Mouse (Mus musculus): ENCODE measurements around the gene Fancc. TPM values are rescaled to one million over a fixed set of nuclear protein-coding genes. Genes with fewer than 3 reads are reported as not detected.

The Fancc gene
- polyA plus RNA-seq, 1 experiment from 2014 or later, result 5.2 TPM

DNA sequence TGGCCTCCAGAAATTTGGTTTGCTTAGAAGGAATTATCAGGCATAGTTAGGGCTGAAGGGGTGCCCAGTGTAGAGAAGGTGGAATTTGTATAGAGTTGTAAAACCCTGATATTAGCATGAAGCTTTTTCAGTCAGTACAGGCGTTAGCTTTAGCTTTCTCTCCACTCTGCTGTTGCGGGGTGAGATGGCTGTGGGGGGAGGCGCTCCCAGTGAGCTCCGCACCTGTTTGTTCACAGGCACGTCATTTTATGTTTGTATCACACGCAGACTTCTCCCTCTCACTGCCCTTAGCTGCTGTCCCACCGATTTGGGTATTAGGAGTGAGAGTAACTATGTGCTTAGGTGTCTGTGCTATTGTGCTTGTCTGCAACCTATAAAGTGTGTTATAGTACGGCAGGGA, 215.9 kb downstream of the Fancc start:
- Histone ChIP-seq H3K4me1 (ENCODE audit: insufficient read depth) (peaks cover 27% of the 10 kb centered on the region), H3K4me3 (ENCODE audit: low read depth, low read length) (no peak overlapping the region), H3K27ac (ENCODE audit: low read depth) (no peak overlapping the region), H3K9ac (replicated peaks) (no peak overlapping the region), H3K36me3 (replicated peaks; ENCODE audit: insufficient read depth, low read length) (peaks cover 18% of the 10 kb centered on the region), H3K27me3 (ENCODE audit: insufficient read depth, low read length) (no peaks in the 10 kb centered on the region), H3K9me3 (ENCODE audit: low read length) (no peaks in the 10 kb centered on the region), H3K4me2 (ENCODE audit: low read depth, low read length) (no peak overlapping the region)
- no peak for TF ChIP-seq EP300 (IDR thresholded peaks at IDR 0.05; ENCODE audit: low read depth)
- TF ChIP-seq CTCF (IDR thresholded peaks at IDR 0.05; ENCODE audit: low read depth), result no peak
- DNase-seq, result no peak
- 86% methylated on average over 8 of the region's 8 CpGs for WGBS (ENCODE audit: insufficient replicate concordance)
- ATAC-seq, result no peak

DNA sequence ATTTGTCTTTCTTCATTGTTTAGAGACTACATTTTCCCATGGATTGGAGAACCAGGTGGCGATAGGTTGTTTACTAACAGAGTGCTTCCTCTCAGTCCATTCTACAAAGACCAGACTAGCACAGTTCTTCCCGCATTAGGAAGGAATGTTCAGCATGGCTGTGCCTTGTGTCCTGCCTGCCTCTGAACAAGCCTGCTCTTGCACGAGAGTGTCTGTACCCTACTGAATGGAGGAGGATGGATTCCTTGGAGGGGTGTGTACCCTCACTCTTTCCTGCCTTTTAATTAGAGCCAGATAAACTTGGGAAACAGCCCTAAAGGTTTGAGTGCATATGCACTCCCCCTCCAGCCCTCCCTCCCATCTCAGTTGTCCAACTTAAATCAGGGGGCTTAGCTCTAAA, 216.7 kb downstream of the Fancc start:
- no peak for DNase-seq
- no peak for ATAC-seq
- Histone ChIP-seq H3K4me2 (ENCODE audit: low read depth, low read length) (no peak overlapping the region), H3K4me1 (ENCODE audit: insufficient read depth) (peaks cover 30% of the 10 kb centered on the region), H3K27ac (ENCODE audit: low read depth) (no peak overlapping the region), H3K36me3 (replicated peaks; ENCODE audit: insufficient read depth, low read length) (peaks cover 16% of the 10 kb centered on the region), H3K9ac (replicated peaks) (no peak overlapping the region), H3K9me3 (ENCODE audit: low read length) (no peaks in the 10 kb centered on the region), H3K27me3 (ENCODE audit: insufficient read depth, low read length) (no peaks in the 10 kb centered on the region), H3K4me3 (ENCODE audit: low read depth, low read length) (no peak overlapping the region)
- 73% methylated on average over 3 of the region's 3 CpGs for WGBS (ENCODE audit: insufficient replicate concordance)
- no peak for TF ChIP-seq CTCF (IDR thresholded peaks at IDR 0.05; ENCODE audit: low read depth)
- TF ChIP-seq EP300 (IDR thresholded peaks at IDR 0.05; ENCODE audit: low read depth), result no peak

DNA sequence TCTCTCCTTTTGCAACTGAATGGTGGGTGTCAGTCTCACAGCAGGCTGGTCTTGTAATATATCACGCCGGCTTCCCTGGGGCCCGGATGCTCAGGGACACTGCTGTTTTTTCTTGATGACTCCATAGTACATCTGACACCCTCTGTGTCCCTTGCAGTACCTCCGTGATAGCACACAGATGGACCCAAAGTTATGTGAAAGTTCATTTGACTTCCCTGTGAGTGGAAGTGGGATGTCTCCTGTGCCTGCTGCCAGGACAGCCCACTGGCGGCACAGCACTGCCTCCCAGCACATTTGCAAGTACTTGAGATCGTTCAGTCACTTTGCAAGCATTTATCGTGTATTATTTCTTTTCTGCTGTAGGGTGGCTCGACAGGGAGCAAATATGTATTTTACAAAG, 217.3 kb downstream of the Fancc start:
- TF ChIP-seq EP300 (IDR thresholded peaks at IDR 0.05; ENCODE audit: low read depth), result no peak
- TF ChIP-seq CTCF (IDR thresholded peaks at IDR 0.05; ENCODE audit: low read depth), result no peak
- Histone ChIP-seq H3K4me2 (ENCODE audit: low read depth, low read length) (peak overlapping the region; percentile 30), H3K4me3 (ENCODE audit: low read depth, low read length) (no peak overlapping the region), H3K36me3 (replicated peaks; ENCODE audit: insufficient read depth, low read length) (peaks cover 10% of the 10 kb centered on the region), H3K27me3 (ENCODE audit: insufficient read depth, low read length) (no peaks in the 10 kb centered on the region), H3K4me1 (ENCODE audit: insufficient read depth) (peaks cover 34% of the 10 kb centered on the region), H3K9ac (replicated peaks) (0 out of 2 replicates have a peak overlapping the region, but pooled peaks have one; percentile 26), H3K27ac (ENCODE audit: low read depth) (no peak overlapping the region), H3K9me3 (ENCODE audit: low read length) (no peaks in the 10 kb centered on the region)
- DNase-seq, result no peak
- no peak for ATAC-seq
- 72% methylated on average over 8 of the region's 8 CpGs for WGBS (ENCODE audit: insufficient replicate concordance)

DNA sequence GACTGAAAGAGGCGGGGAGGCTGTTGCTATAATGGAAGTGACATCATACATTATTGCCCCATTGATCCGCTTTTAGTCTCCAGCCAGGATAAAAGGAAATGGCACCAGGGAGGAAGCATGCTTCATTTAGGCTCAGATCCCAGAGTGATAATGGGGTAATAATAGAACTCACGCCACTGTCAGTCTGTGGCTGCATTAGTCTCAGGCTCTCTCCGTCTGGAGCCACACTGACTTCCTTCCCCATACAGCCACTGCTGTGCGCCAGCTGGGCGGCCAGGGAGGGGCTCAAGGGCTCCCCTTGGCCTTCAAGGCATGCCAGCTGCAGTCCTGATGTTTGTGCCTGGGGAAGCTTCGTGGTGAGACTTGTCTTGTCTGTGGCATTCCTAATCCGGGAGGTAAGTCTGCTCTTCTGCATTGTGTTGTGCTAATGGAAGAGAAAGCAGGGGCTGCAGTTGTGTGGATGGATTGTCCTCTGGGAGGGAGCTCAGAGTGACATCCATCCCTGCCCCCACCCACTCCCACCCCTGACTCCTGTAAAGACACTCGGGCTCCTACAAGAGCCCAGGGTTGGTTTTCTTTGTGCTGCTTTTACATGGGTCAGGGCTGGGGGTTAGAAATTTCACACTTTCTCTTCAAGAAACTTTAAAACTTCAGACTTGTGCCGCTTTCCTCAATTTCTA, 218.1 kb downstream of the Fancc start:
- 31% methylated on average over 10 of the region's 10 CpGs for WGBS (ENCODE audit: insufficient replicate concordance)
- Histone ChIP-seq H3K4me1 (ENCODE audit: insufficient read depth) (peaks cover 34% of the 10 kb centered on the region), H3K27me3 (ENCODE audit: insufficient read depth, low read length) (no peaks in the 10 kb centered on the region), H3K27ac (ENCODE audit: low read depth) (peak overlapping the region; percentile 64; the same call in 1 of the 2 replicates), H3K4me2 (ENCODE audit: low read depth, low read length) (peak overlapping the region; percentile 51), H3K9ac (replicated peaks) (peak overlapping the region; percentile 34; the same call in 1 of the 2 replicates), H3K36me3 (replicated peaks; ENCODE audit: insufficient read depth, low read length) (peaks cover 8% of the 10 kb centered on the region; the same call in 1 of the 2 replicates), H3K9me3 (ENCODE audit: low read length) (no peaks in the 10 kb centered on the region), H3K4me3 (ENCODE audit: low read depth, low read length) (no peak overlapping the region)
- TF ChIP-seq CTCF (IDR thresholded peaks at IDR 0.05; ENCODE audit: low read depth), result no peak
- DNase-seq, result peak; percentile 48
- ATAC-seq, result peak; percentile 63

DNA sequence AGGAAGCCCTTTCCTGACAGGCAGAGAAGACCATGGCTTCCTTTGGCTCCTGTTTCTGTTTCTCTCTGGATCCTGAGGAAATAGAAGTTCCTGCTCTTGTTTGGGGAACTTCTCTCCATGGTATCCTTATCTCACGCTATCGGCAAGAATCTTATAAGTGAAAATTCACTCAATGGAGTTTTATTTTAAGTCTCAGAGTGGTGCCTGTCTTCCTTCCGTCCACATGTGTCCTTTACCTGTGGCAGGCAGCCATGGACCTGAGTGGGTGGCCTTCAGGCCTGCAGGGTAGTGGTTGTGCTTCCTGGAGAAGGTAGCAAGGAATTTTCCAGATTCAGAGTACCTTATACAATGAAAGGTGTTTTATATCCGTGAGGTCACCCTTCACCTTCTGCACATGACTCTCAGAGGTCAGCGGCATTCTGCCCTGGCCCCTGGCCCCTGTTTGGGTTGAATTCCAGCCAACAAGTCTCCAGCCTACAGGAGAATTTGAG, 218.9 kb downstream of the Fancc start:
- Histone ChIP-seq H3K27me3 (ENCODE audit: insufficient read depth, low read length) (no peaks in the 10 kb centered on the region), H3K9ac (replicated peaks) (no peak overlapping the region), H3K9me3 (ENCODE audit: low read length) (no peaks in the 10 kb centered on the region), H3K27ac (ENCODE audit: low read depth) (peak overlapping the region; percentile 64), H3K36me3 (replicated peaks; ENCODE audit: insufficient read depth, low read length) (peaks cover 5% of the 10 kb centered on the region; the same call in 1 of the 2 replicates), H3K4me3 (ENCODE audit: low read depth, low read length) (no peak overlapping the region), H3K4me2 (ENCODE audit: low read depth, low read length) (peak overlapping the region; percentile 51), H3K4me1 (ENCODE audit: insufficient read depth) (peaks cover 34% of the 10 kb centered on the region)
- no peak for DNase-seq
- 31% methylated on average over 5 of the region's 5 CpGs for WGBS (ENCODE audit: insufficient replicate concordance)
- 0 out of 2 replicates have a peak, but pooled peaks have one; percentile 31 for ATAC-seq
- TF ChIP-seq EP300 (IDR thresholded peaks at IDR 0.05; ENCODE audit: low read depth) (no peak), CTCF (IDR thresholded peaks at IDR 0.05; ENCODE audit: low read depth) (no peak)

DNA sequence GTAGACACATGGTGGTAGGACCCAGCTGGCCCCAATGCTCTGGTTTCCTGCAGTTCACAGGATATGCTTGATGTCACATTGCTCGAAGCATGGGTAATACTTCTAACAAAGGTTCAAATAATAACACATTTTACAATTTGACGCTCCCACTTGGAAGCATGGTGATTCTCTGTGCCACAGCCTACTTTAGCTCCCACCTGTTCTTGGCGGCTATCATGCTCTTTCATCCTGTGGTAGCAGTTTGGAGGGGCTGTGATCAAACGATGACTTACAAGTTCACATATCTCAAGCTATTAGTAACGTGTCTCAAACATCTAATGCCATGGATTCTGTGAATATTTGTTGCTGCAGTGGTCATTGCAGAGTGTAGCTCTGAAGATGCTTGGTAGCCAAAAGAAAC, 219.8 kb downstream of the Fancc start:
- peaks cover 5% of the 10 kb centered on the region; the same call in 1 of the 2 replicates for H3K36me3 ChIP-seq (replicated peaks; ENCODE audit: insufficient read depth, low read length)
- DNase-seq (no peak), ATAC-seq (no peak)
- no peaks in the 10 kb centered on the region for H3K9me3 ChIP-seq (ENCODE audit: low read length)
- TF ChIP-seq EP300 (IDR thresholded peaks at IDR 0.05; ENCODE audit: low read depth), result no peak
- no peak for TF ChIP-seq CTCF (IDR thresholded peaks at IDR 0.05; ENCODE audit: low read depth)
- H3K27me3 ChIP-seq (ENCODE audit: insufficient read depth, low read length), result no peaks in the 10 kb centered on the region
- WGBS (ENCODE audit: insufficient replicate concordance), result 62% methylated on average over 5 of the region's 5 CpGs
- H3K4me3 ChIP-seq (ENCODE audit: low read depth, low read length), result no peak overlapping the region
- peak overlapping the region; percentile 64; the same call in 1 of the 2 replicates for H3K27ac ChIP-seq (ENCODE audit: low read depth)
- no peak overlapping the region for H3K4me2 ChIP-seq (ENCODE audit: low read depth, low read length)
- no peak overlapping the region for H3K9ac ChIP-seq (replicated peaks)
- peaks cover 34% of the 10 kb centered on the region for H3K4me1 ChIP-seq (ENCODE audit: insufficient read depth)
